Mouse (Mus musculus): ENCODE results near the gene Setmar.

- TF ChIP-seq CTCF (IDR thresholded peaks at IDR 0.05 in 2 of 3, conservative IDR thresholded peaks at IDR 0.05 in 1 of 3; ENCODE audit: control insufficient read depth in 1 of 3, insufficient read depth in 1 of 3, low read depth in 2 of 3, low read length in 3 of 3, poor library complexity in 1 of 3, severe bottlenecking in 1 of 3) = no peak
- TF ChIP-seq ZNF384 (IDR thresholded peaks at IDR 0.05; ENCODE audit: low read depth, low read length) = no peak
- TF ChIP-seq ZC3H11A (IDR thresholded peaks at IDR 0.05; ENCODE audit: low read depth, low read length) = no peak
- no peak for TF ChIP-seq RCOR1 (IDR thresholded peaks at IDR 0.05; ENCODE audit: low read depth, low read length)
Observed at GRCm38 (mm10) chr6:108058066-108058465, 6.8 kb upstream of the Setmar start.

Data from MEL (cell line).